Mouse (Mus musculus) C2C12 (cell line): ENCODE data around the gene Slmap. TPM values are rescaled to one million over a fixed set of nuclear protein-coding genes. Genes with fewer than 3 reads are reported as not detected.
"Not testable (repeated sequence)": the region's sequence is repeated elsewhere in the genome, so short reads cannot be mapped to it uniquely, and the experiment has no call there.

Experiments
- H3K27me3 ChIP-seq: one replicate; pipeline ENCODE4 v1.6.1; 2011; ENCODE audit not compliant: control insufficient read depth, insufficient read depth, insufficient read length
- H3K36me3 ChIP-seq: one replicate; pipeline ENCODE4 v1.6.1; 2011; ENCODE audit not compliant: control insufficient read depth, insufficient read depth
- H3K4me3 ChIP-seq: one replicate; pipeline ENCODE4 v1.5.1; 2011; ENCODE audit warnings: mild to moderate bottlenecking, control low read depth; ENCODE audit not compliant: poor library complexity, insufficient read depth, severe bottlenecking
- H3K79me2 ChIP-seq: one replicate; pipeline ENCODE4 v1.6.1; 2011; ENCODE audit not compliant: control insufficient read depth, insufficient read depth
- H3K79me3 ChIP-seq: one replicate; pipeline ENCODE4 v1.6.1; 2011; ENCODE audit warnings: low read depth, control low read depth
- H3ac ChIP-seq: one replicate; pipeline ENCODE3; 2011; ENCODE audit warnings: low read depth; ENCODE audit not compliant: control insufficient read depth, insufficient read length
- CEBPB ChIP-seq: IDR thresholded peaks from one replicate; pipeline ENCODE4 v1.6.1; 2011; ENCODE audit warnings: low read depth, mild to moderate bottlenecking, control low read depth, moderate library complexity
- CTCF ChIP-seq: IDR thresholded peaks from one replicate; pipeline ENCODE4 v1.5.1; 2011; ENCODE audit not compliant: control insufficient read depth, insufficient read depth, insufficient read length
- FOSL1 ChIP-seq: IDR thresholded peaks from one replicate; pipeline ENCODE4 v1.8.0; 2011; ENCODE audit warnings: mild to moderate bottlenecking, low read length; ENCODE audit not compliant: poor library complexity, insufficient read depth, severe bottlenecking
- MAX ChIP-seq: IDR thresholded peaks from one replicate; pipeline ENCODE4 v1.6.1; 2011; ENCODE audit warnings: mild to moderate bottlenecking, control low read depth
- MYOD1 ChIP-seq: IDR thresholded peaks from one replicate; pipeline ENCODE4 v1.6.1; 2011; ENCODE audit warnings: low read depth; ENCODE audit not compliant: control insufficient read depth, insufficient read length
- MYOG ChIP-seq: IDR thresholded peaks from one replicate; pipeline ENCODE4 v1.6.1; 2011; ENCODE audit not compliant: control insufficient read depth, insufficient read length; ENCODE audit errors: extremely low read depth
- USF1 ChIP-seq: IDR thresholded peaks from one replicate; pipeline ENCODE4 v1.6.1; 2011; ENCODE audit warnings: low read depth, mild to moderate bottlenecking, control low read depth, moderate library complexity
- polyA plus RNA-seq: library from polyadenylated mRNA; unstranded; fragments of >200 nt; fragmentation: generic; extraction: Trizol; gene quantifications from one replicate; pipeline ENCODE4 v1.2.1, GENCODE M21; 2012; ENCODE audit warnings: missing spikeins

The Slmap gene
- polyA plus RNA-seq, 1 experiment, result 10.8 TPM

DNA sequence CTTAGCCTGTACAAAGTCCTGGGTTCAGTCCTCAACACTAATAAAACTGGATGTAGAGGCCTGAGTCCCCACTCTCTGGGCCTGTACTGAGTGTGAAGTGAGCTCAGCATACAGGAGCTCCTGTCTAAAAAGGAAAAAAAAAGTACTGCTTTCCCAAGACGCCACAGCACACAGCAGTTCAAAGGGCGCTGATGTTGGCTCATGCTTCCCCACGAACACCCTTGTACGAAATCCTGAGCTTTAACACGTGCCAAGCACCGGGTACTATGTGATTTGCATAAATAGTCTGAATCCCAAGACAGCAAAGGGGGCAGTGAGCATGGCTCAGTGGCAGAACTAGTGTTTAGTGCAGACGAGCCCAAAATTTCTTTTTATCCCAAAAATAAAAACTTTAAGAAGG, 4.4 kb downstream of the Slmap start:
- no peaks in the 10 kb centered on the region for H3K27me3 ChIP-seq
- H3K79me2 ChIP-seq, result peaks cover 94% of the 10 kb centered on the region
- no peak overlapping the region for H3K4me3 ChIP-seq
- peaks cover 32% of the 10 kb centered on the region for H3K36me3 ChIP-seq
- TF ChIP-seq MYOD1, result no peak
- H3ac ChIP-seq, result no peak overlapping the region
- H3K79me3 ChIP-seq, result peaks cover 81% of the 10 kb centered on the region

DNA sequence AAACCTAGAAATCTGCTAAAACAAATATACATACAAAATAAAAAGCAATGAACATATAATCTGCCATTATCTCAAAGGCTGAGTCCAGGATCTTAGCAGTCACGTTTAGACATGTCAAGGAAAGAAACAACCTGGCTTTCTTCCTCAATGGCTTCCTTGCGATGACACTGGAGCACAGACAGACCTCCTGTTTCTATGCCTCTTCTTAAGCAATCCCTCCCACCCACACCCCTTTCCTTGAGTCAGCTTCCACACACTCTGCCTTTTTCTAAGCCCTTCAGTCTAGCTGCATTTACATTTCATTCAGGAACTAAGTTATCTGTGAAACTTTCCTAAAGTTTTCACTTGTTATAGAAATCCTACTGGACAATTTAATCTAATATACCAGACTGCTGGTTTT, 6.4 kb downstream of the Slmap start:
- Histone ChIP-seq H3K4me3 (no peak overlapping the region), H3K79me2 (peaks cover 100% of the 10 kb centered on the region), H3ac (no peak overlapping the region), H3K36me3 (peaks cover 32% of the 10 kb centered on the region), H3K27me3 (no peaks in the 10 kb centered on the region), H3K79me3 (peaks cover 95% of the 10 kb centered on the region)
- TF ChIP-seq CEBPB (no peak), MYOG (no peak), FOSL1 (no peak), MAX (no peak), CTCF (no peak), USF1 (no peak), MYOD1 (no peak)

DNA sequence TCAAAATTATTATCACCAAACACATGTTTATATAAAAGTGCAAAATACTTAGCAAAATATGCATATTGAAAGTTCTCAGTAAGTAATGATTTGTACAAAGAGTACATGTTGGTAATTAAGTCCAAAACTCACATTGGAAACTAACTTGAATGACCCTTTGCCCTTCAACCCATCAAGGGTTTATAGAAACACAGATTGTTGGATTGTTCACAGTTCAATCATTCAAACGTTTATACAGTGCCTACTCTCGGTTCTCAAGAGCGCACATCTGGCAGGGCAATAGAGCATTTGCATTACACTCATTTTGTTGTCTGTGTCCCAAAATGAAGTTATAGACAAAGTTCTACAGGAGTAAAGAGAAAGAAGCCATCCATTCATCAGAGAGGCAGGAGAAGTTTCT, 8.8 kb downstream of the Slmap start:
- Histone ChIP-seq H3K79me3 (peaks cover 93% of the 10 kb centered on the region), H3K79me2 (peaks cover 100% of the 10 kb centered on the region), H3K27me3 (no peaks in the 10 kb centered on the region), H3K4me3 (no peak overlapping the region), H3ac (no peak overlapping the region), H3K36me3 (peaks cover 28% of the 10 kb centered on the region)
- TF ChIP-seq CTCF, result no peak
- no peak for TF ChIP-seq FOSL1
- no peak for TF ChIP-seq CEBPB
- no peak for TF ChIP-seq MAX
- TF ChIP-seq MYOD1, result no peak

DNA sequence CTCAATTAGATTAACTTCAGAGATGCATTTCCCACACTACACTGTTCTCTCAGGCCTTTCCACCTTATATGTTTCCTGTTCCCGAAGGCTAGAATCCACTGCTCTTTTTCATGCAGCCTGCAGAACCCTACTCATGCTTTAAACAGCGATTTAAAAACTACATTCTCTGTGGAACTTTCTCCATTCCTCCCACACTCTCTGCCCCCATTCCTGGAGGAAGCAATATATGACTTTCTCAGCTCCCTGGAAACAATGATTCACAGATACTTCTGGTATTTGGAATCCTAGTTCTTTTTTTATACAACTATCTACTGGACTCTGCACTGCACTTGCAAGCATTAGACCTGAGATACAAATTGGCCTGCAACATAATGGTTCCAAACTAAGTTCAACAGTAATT, 11.6 kb downstream of the Slmap start:
- TF ChIP-seq MAX, result no peak
- TF ChIP-seq MYOD1, result no peak
- no peak for TF ChIP-seq MYOG
- TF ChIP-seq USF1, result no peak
- no peak for TF ChIP-seq FOSL1
- no peak for TF ChIP-seq CTCF
- TF ChIP-seq CEBPB, result no peak

DNA sequence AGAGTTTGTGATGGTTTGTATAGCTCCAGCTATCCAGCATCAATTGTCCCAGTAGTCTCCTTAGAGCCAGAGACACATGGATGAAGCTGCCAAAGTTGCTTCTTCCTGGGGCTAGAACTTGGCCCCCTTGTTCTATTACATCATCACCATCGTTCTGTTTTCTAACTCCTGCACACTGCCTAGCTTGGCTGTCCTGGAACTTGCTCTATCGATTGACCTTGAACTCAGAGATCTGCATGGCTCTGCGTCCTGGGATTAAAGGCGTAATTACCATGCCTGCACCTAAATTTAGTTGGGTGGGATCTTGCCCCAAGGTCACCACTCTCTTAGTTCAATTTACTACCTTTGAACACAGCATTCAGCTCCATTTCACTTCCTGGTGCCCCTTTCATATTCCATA, 14.9 kb downstream of the Slmap start:
- H3K27me3 ChIP-seq, result no peaks in the 10 kb centered on the region

More for the DNA sequence above, 11.6 kb downstream of the Slmap start:
- Histone ChIP-seq H3ac (no peak overlapping the region), H3K36me3 (peaks cover 7% of the 10 kb centered on the region), H3K4me3 (no peak overlapping the region), H3K79me2 (peaks cover 100% of the 10 kb centered on the region), H3K79me3 (peaks cover 92% of the 10 kb centered on the region), H3K27me3 (no peaks in the 10 kb centered on the region)

DNA sequence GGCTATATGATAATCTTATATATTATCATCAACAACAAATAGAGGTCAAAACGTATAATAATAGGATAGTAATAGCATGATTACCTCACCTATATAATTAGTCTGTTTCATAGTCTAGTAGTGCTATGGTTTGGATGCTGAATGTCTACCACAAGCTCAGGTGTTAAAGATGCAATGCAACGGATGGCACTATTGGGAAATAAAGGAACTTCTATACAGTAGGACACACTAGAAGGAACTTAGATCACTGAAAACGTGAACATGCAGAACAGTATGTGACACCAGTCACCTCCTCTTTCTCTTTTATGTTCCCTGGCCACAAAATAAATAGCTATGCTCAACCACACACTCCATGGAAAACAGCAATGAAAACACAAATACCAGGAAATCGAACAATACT, 16.9 kb downstream of the Slmap start:
- Histone ChIP-seq H3K4me3 (no peak overlapping the region), H3K27me3 (no peaks in the 10 kb centered on the region), H3ac (no peak overlapping the region), H3K36me3 (peaks cover 7% of the 10 kb centered on the region), H3K79me3 (peaks cover 76% of the 10 kb centered on the region), H3K79me2 (peaks cover 100% of the 10 kb centered on the region)
- TF ChIP-seq MYOD1, result no peak
- TF ChIP-seq MYOG, result no peak
- TF ChIP-seq MAX, result no peak
- TF ChIP-seq CTCF, result no peak
- no peak for TF ChIP-seq FOSL1
- no peak for TF ChIP-seq CEBPB
- no peak for TF ChIP-seq USF1

More for the DNA sequence above, 14.9 kb downstream of the Slmap start:
- Histone ChIP-seq H3K79me2 (peaks cover 100% of the 10 kb centered on the region), H3ac (no peak overlapping the region), H3K79me3 (peaks cover 81% of the 10 kb centered on the region), H3K36me3 (peaks cover 7% of the 10 kb centered on the region), H3K4me3 (no peak overlapping the region)
- TF ChIP-seq MAX (no peak), CEBPB (no peak), USF1 (no peak), CTCF (no peak), FOSL1 (no peak), MYOD1 (no peak), MYOG (no peak)

DNA sequence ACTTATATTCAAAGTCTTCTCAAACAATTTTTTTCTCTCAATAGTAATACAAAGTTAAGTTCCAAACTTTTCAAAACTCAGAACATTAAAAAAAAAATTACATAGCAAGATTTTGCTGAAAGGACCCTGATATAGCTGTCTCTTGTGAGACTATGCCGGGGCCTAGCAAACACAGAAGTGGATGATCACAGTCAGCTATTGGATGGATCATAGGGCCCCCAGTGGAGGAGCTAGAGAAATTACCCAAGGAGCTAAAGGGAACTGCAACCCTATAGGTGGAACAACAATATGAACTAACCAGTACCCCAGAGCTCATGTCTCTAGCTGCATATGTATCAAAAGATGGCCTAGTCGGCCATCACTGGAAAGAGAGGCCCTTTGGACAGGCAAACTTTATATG, 18.5 kb downstream of the Slmap start:
- not testable (repeated sequence) for H3K27me3 ChIP-seq, H3K4me3 ChIP-seq, H3K36me3 ChIP-seq, H3ac ChIP-seq
- peaks cover 100% of the 10 kb centered on the region for H3K79me2 ChIP-seq
- peaks cover 74% of the 10 kb centered on the region for H3K79me3 ChIP-seq
